Mouse (Mus musculus) liver, postnatal 0 days (tissue): ENCODE measurements around the gene Prf1. TPM values are rescaled to one million over a fixed set of nuclear protein-coding genes. Genes with fewer than 3 reads are reported as not detected.

Experiments
- ATAC-seq: fragments of 200-750 bp; cut with Nextera tagmentation; 2 replicates; pipeline ENCODE4 v1.8.0; 2017; ENCODE audit warnings: mild to moderate bottlenecking, moderate library complexity
- DNase-seq: peaks from one replicate; pipeline ENCODE4 v3.0.0-alpha.2; 2016
- H3K27ac ChIP-seq: fragments of 300-500 bp; sonication (generic); 2 replicates; pipeline ENCODE4 v1.5.1; 2014; ENCODE audit warnings: antibody characterized with exemption, moderate library complexity, mild to moderate bottlenecking, low read depth
- H3K27me3 ChIP-seq: fragments of 300-500 bp; sonication (generic); 2 replicates; pipeline ENCODE4 v1.6.1; 2014; ENCODE audit warnings: low read length, control low read depth, mixed read lengths; ENCODE audit not compliant: insufficient read depth
- H3K36me3 ChIP-seq: fragments of 300-500 bp; sonication (generic); replicated peaks from 2 replicates; pipeline ENCODE4 v1.6.1; 2014; ENCODE audit warnings: mild to moderate bottlenecking, control low read depth, low read length, moderate library complexity, mixed read lengths; ENCODE audit not compliant: insufficient read depth
- H3K4me1 ChIP-seq: fragments of 300-500 bp; sonication (generic); 2 replicates; pipeline ENCODE4 v1.6.1; 2014; ENCODE audit warnings: antibody characterized with exemption, mild to moderate bottlenecking, control low read depth; ENCODE audit not compliant: insufficient read depth
- H3K4me2 ChIP-seq: fragments of 300-500 bp; sonication (generic); 2 replicates; pipeline ENCODE4 v1.6.1; 2014; ENCODE audit warnings: low read depth, mild to moderate bottlenecking, low read length, moderate library complexity, mixed read lengths
- H3K4me3 ChIP-seq: fragments of 300-500 bp; sonication (generic); 2 replicates; pipeline ENCODE4 v1.5.1; 2014; ENCODE audit warnings: low read depth, low read length
- H3K9ac ChIP-seq: fragments of 300-500 bp; sonication (generic); replicated peaks from 2 replicates; pipeline ENCODE4 v1.6.1; 2014; ENCODE audit warnings: mild to moderate bottlenecking, moderate library complexity
- H3K9me3 ChIP-seq: fragments of 300-500 bp; sonication (generic); 2 replicates; pipeline ENCODE4 v1.6.1; 2016; ENCODE audit warnings: mild to moderate bottlenecking, control low read depth, low read length, mixed read lengths
- CTCF ChIP-seq: sonication (generic); IDR thresholded peaks from 2 replicates; pipeline ENCODE4 v1.5.1; 2016; ENCODE audit warnings: antibody characterized with exemption, low read depth
- EP300 ChIP-seq: IDR thresholded peaks from 2 replicates; pipeline ENCODE4 v1.6.1; 2016; ENCODE audit warnings: antibody characterized with exemption, low read depth, mild to moderate bottlenecking
- WGBS: fragments of 180-500 bp; shearing (Covaris S2); extraction: QIAGEN DNeasy Blood & Tissue Kit; methylation state at CpG from one replicate; pipeline ENCODE4 v1.1.7; 2014; ENCODE audit not compliant: insufficient replicate concordance; 5-methylcytosine and 5-hydroxymethylcytosine counted together
- polyA plus RNA-seq: library from polyadenylated mRNA; unstranded; fragments of >200 nt; fragmentation: Nextera tagmentation; extraction: Ambion mirVana; gene quantifications from 2 replicates; pipeline ENCODE4 v1.2.1, GENCODE M21; 2015

The Prf1 gene
- polyA plus RNA-seq, 1 experiment from 2014 or later = 0.13 TPM

DNA sequence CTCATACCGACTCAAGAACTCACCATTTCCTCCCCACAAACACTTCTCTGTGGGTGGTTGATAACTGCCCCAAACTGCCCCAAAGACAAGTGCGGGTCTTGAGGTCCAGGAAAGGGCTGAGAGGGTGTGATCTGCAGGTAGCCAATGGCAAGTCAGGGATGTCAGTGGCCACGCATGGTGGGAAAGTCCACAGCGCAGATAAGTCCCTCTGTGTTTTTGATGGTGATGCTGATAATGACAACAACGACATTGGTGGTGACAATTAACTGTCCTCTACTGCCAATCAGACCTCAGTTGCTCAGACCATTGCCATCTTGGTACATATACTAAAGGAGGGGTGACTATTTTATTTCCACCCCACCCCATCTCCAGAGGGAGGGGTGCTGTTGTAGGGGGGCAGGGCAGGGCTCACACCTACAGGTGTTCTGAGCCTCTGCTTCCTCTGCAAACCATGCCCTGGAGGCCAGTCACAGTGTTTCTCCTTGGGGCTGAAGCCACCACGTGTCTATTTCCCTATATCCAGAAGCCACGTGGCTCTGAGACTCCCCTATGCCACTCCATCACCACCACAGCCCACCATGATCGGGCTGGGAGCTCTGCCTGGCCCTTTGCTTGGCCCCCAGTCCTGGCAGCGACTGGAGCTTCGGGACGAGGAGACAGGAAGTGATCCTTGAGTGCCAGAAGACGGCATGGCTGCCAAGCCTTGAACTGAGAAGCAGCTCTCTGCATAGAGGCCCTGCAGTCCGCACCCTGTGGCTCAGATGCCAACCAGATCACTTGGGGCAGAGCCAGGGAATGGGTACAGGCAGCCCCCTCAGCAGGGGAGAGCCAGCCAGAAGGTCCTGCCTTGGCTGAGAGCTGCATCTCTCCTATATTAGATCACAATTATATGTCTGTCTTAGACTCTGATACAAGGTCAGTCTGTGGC, 36.1 kb upstream of the Prf1 start:
- no peak for TF ChIP-seq EP300
- no peak for TF ChIP-seq CTCF
- WGBS = 39% methylated on average over 13 of the region's 13 CpGs
- Histone ChIP-seq H3K9ac (no peak overlapping the region), H3K4me1 (no peaks in the 10 kb centered on the region), H3K36me3 (no peaks in the 10 kb centered on the region), H3K4me3 (no peak overlapping the region), H3K9me3 (no peaks in the 10 kb centered on the region), H3K4me2 (no peak overlapping the region), H3K27ac (no peak overlapping the region), H3K27me3 (no peaks in the 10 kb centered on the region)
- ATAC-seq (no peak), DNase-seq (no peak)

DNA sequence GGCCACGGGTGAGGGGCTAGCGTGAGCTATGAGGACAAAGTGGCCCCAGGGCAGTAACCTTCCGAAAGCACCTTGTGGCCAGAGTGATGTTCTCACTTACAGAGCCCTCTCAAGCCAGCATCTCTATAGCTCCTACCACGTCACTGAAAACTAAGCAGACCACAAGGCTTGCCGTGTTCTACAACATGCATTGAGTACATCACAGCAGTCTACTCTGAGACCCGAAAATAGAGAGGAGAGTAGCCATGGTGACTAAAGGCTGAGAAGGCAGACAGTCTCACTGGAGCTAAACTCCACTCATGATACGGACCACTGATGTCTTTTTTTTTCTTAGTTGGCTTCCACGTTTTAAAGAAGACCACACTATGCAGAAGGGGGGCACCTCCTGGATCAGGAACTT, 34.0 kb upstream of the Prf1 start:
- Histone ChIP-seq H3K4me2 (no peak overlapping the region), H3K9me3 (no peaks in the 10 kb centered on the region), H3K27me3 (no peaks in the 10 kb centered on the region), H3K4me1 (no peaks in the 10 kb centered on the region), H3K4me3 (no peak overlapping the region), H3K9ac (no peak overlapping the region), H3K27ac (no peak overlapping the region), H3K36me3 (no peaks in the 10 kb centered on the region)
- 75% methylated on average over 8 of the region's 8 CpGs for WGBS
- TF ChIP-seq EP300 = no peak
- no peak for TF ChIP-seq CTCF
- DNase-seq (no peak), ATAC-seq (no peak)

DNA sequence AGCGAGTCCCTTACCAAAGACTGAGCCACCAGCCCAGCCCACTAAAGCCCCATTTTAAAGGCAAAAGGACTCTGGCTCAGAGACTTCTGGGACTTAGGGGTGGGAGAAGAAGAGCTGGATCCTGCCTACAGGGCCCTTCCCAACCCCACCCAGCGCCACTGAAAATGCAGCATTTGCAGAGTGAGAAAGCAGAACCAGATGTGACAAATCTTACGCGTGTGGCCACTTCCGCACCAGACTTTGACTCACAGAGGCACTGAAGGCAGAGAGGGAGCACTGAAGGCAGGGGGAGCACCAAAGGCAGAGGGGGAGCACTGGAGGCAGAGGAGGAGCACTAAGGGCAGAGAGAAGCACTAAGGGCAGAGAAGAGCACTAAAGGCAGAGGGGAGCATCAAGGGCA, 30.3 kb upstream of the Prf1 start:
- H3K4me1 ChIP-seq = no peaks in the 10 kb centered on the region
- no peaks in the 10 kb centered on the region for H3K36me3 ChIP-seq
- H3K4me2 ChIP-seq = no peak overlapping the region
- H3K9me3 ChIP-seq = no peaks in the 10 kb centered on the region
- H3K27me3 ChIP-seq = peaks cover 3% of the 10 kb centered on the region; the same call in 1 of the 2 replicates
- TF ChIP-seq EP300 (no peak), CTCF (no peak)
- WGBS = 57% methylated on average over 5 of the region's 5 CpGs
- no peak for ATAC-seq
- no peak overlapping the region for H3K4me3 ChIP-seq
- no peak overlapping the region for H3K9ac ChIP-seq
- no peak overlapping the region for H3K27ac ChIP-seq
- no peak for DNase-seq

DNA sequence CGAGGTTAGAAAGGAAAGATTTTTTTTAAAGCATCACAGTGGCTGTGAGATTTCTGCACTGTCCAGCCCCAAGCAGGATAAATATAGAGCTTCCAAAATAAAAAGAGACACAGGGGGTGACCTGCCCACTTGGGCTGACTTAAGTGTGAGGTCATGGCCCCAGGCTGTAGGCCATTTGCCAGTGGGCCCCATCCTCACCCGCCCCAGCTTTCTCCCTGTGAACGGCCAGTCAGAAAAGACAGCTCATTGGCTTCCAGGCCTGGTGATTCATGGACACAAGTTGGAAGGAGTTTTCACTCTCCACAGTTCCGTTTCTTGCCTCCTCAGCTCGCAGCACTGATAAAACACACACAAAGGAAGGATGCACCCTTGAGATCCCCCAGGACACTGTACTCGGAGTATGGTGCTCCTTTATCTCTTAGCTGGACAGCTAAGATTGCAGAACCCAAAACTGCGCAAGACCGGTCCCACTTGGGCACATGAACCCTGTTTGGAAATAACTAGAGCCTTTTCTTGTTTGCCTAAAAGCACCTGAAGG, 25.5 kb upstream of the Prf1 start:
- TF ChIP-seq EP300 = no peak
- no peak for TF ChIP-seq CTCF
- H3K36me3 ChIP-seq = no peaks in the 10 kb centered on the region
- H3K27ac ChIP-seq = no peak overlapping the region; the same call in 1 of the 2 replicates
- H3K4me3 ChIP-seq = no peak overlapping the region
- H3K4me1 ChIP-seq = no peaks in the 10 kb centered on the region; the same call in 1 of the 2 replicates
- H3K27me3 ChIP-seq = peaks cover 11% of the 10 kb centered on the region; the same call in 1 of the 2 replicates
- no peak for DNase-seq
- H3K9me3 ChIP-seq = no peaks in the 10 kb centered on the region
- H3K9ac ChIP-seq = no peak overlapping the region
- WGBS = 56% methylated on average over 8 of the region's 8 CpGs
- 0 out of 2 replicates have a peak overlapping the region, but pooled peaks have one; percentile 84 for H3K4me2 ChIP-seq
- no peak for ATAC-seq

- Histone ChIP-seq H3K4me2 (peak overlapping the region; percentile 84), H3K9ac (peak overlapping the region; percentile 27), H3K36me3 (no peaks in the 10 kb centered on the region), H3K27me3 (peaks cover 11% of the 10 kb centered on the region; the same call in 1 of the 2 replicates), H3K27ac (peak overlapping the region; percentile 23; the same call in 1 of the 2 replicates), H3K9me3 (no peaks in the 10 kb centered on the region), H3K4me1 (no peaks in the 10 kb centered on the region; the same call in 1 of the 2 replicates), H3K4me3 (peak overlapping the region; percentile 41)
- DNase-seq (no peak), ATAC-seq (no peak)
- 48% methylated on average over 5 of the region's 5 CpGs for WGBS
- no peak for TF ChIP-seq CTCF
- TF ChIP-seq EP300 = no peak
These were observed 25.0 kb upstream of the Prf1 start for GRCm38 (mm10) chr10:61272631-61273030.
